Mouse (Mus musculus) neural tube, embryonic 14.5 days (tissue): ENCODE results near the gene 9930111J21Rik2. TPM values are rescaled to one million over a fixed set of nuclear protein-coding genes. Genes with fewer than 3 reads are reported as not detected.
"Not testable (repeated sequence)": the region's sequence is repeated elsewhere in the genome, so short reads cannot be mapped to it uniquely, and the experiment has no call there.

ENCODE experiments used
- ATAC-seq: fragments of 200-750 bp; cut with Nextera tagmentation; 2 replicates; pipeline ENCODE4 v1.8.0; 2017; ENCODE audit warnings: low read depth, mild to moderate bottlenecking, moderate TSS enrichment, moderate library complexity
- H3K27ac ChIP-seq: fragments of 300-500 bp; sonication (generic); 2 replicates; pipeline ENCODE4 v1.5.1; 2014; ENCODE audit warnings: low read depth, mild to moderate bottlenecking, control low read depth, low read length, moderate library complexity, mixed read lengths
- H3K27me3 ChIP-seq: fragments of 300-500 bp; sonication (generic); 2 replicates; pipeline ENCODE4 v1.6.1; 2014; ENCODE audit warnings: low read length; ENCODE audit not compliant: control insufficient read depth, insufficient read depth
- H3K36me3 ChIP-seq: fragments of 300-500 bp; sonication (generic); 2 replicates; pipeline ENCODE4 v1.6.1; 2014; ENCODE audit warnings: low read length, mixed read lengths; ENCODE audit not compliant: control insufficient read depth, insufficient read depth
- H3K4me1 ChIP-seq: fragments of 300-500 bp; sonication (generic); 2 replicates; pipeline ENCODE4 v1.6.1; 2014; ENCODE audit warnings: low read length; ENCODE audit not compliant: control insufficient read depth, insufficient read depth
- H3K4me2 ChIP-seq: fragments of 300-500 bp; sonication (generic); 2 replicates; pipeline ENCODE4 v1.6.1; 2014; ENCODE audit warnings: mild to moderate bottlenecking, low read depth, low read length, control low read depth
- H3K4me3 ChIP-seq: fragments of 300-500 bp; sonication (generic); 2 replicates; pipeline ENCODE4 v1.5.1; 2014; ENCODE audit warnings: low read depth, low read length, control low read depth, mixed read lengths
- H3K9ac ChIP-seq: fragments of 300-500 bp; sonication (generic); replicated peaks from 2 replicates; pipeline ENCODE4 v1.6.1; 2014; ENCODE audit warnings: low read depth, mild to moderate bottlenecking, control low read depth, low read length, mixed read lengths
- H3K9me3 ChIP-seq: fragments of 300-500 bp; sonication (generic); 2 replicates; pipeline ENCODE4 v1.6.1; 2016; ENCODE audit warnings: low read length; ENCODE audit not compliant: control insufficient read depth
- WGBS: fragments of 180-500 bp; shearing (Covaris S2); extraction: QIAGEN DNeasy Blood & Tissue Kit; methylation state at CpG from one replicate; pipeline ENCODE4 v1.1.7; 2014; 5-methylcytosine and 5-hydroxymethylcytosine counted together
- polyA plus RNA-seq: library from polyadenylated mRNA; unstranded; fragments of >200 nt; fragmentation: Nextera tagmentation; extraction: Ambion mirVana; gene quantifications from 2 replicates; pipeline ENCODE4 v1.2.1, GENCODE M21; 2014

9930111J21Rik2 gene
- polyA plus RNA-seq, 1 experiment from 2014 or later: 0.27 TPM

DNA sequence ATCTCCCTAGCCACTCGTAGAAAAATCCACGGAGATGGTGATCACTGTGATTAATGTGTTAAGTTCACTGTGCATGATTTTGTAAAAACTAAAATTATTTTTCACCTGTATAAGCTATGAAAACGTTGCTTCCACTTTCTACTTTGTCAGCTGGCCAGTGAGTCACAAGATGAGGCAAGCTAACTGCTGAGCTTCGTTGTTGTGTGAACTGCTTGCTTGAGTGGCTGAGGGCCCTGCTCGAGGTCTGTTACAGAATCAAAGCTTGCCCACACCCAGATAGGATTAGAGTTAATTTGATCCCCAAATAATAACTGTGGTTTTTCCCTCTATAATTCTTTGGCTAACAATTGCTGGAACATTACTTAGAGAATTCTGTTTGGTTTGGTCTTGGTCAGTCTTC is 852 bp upstream of the 9930111J21Rik2 start:
- H3K27me3 ChIP-seq: not testable (repeated sequence)

GRCm38 (mm10) chr11:49050064-49050463 is 978 bp downstream of the 9930111J21Rik2 start:
- not testable (repeated sequence) for H3K36me3 ChIP-seq, H3K9me3 ChIP-seq, H3K4me3 ChIP-seq, H3K27ac ChIP-seq, H3K27me3 ChIP-seq, H3K4me2 ChIP-seq, H3K9ac ChIP-seq, H3K4me1 ChIP-seq, ATAC-seq

More for the DNA sequence above, 852 bp upstream of the 9930111J21Rik2 start:
- not testable (repeated sequence) for H3K4me1 ChIP-seq, H3K36me3 ChIP-seq, H3K4me2 ChIP-seq, H3K4me3 ChIP-seq, H3K9ac ChIP-seq, ATAC-seq, H3K27ac ChIP-seq, H3K9me3 ChIP-seq
- no CpG with 5 or more reads among the region's 5 CpGs for WGBS

- not testable (repeated sequence) for H3K4me2 ChIP-seq, H3K9ac ChIP-seq, H3K9me3 ChIP-seq, H3K4me1 ChIP-seq, ATAC-seq, H3K4me3 ChIP-seq, H3K27me3 ChIP-seq, H3K36me3 ChIP-seq, H3K27ac ChIP-seq
Measured at GRCm38 (mm10) chr11:49012074-49012473, 39.0 kb downstream of the 9930111J21Rik2 start.

DNA sequence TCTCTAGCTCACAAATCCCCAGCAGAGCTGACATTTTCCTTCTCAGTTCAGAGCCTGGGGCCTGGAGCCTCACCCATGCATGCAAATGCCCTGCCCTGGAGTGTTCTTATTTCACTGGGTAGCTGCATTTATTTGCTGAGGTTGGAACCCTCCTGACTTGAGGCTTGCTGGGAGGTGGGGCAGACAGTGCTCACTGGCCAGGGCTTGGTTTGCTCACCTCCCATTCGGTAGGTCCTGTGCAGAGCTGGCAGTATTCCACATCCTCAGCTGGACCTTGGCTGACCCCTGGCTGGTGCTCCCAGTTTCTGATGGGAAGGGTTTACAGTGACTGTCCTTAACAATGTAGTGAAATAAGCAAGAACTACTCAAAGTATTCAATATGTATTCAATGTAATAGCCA is 44.3 kb downstream of the 9930111J21Rik2 start:
- H3K36me3 ChIP-seq, H3K27me3 ChIP-seq, H3K27ac ChIP-seq, H3K9ac ChIP-seq, H3K9me3 ChIP-seq, H3K4me1 ChIP-seq, ATAC-seq, H3K4me2 ChIP-seq, H3K4me3 ChIP-seq: not testable (repeated sequence)
- 64% methylated on average over 1 of the region's 1 CpGs for WGBS

DNA sequence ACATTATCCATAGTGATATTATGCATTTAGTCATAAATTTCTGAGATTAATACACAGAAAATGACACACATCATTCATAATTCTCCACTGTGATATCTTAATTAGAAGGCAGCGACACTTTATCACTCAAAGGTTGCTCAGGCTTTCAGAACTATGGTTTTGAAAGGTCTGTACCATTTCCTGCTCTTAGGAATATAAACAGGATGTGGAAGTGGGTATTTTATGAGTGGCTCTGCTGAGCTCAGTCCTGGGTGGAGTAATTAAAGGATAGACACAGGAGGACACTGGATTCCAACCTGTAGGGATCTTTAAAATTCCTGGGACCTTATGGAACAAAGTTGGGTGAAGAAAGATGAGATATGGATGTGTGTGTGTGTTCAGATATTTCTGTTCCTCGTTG is 44.7 kb downstream of the 9930111J21Rik2 start:
- ATAC-seq, H3K4me2 ChIP-seq, H3K27ac ChIP-seq, H3K4me3 ChIP-seq, H3K4me1 ChIP-seq, H3K27me3 ChIP-seq, H3K9ac ChIP-seq, H3K9me3 ChIP-seq, H3K36me3 ChIP-seq: not testable (repeated sequence)
- 81% methylated on average over 2 of the region's 2 CpGs for WGBS

- WGBS: 75% methylated on average over 1 of the region's 1 CpGs
- not testable (repeated sequence) for H3K4me3 ChIP-seq
Measured at GRCm38 (mm10) chr11:49000411-49000810, 50.6 kb downstream of the 9930111J21Rik2 start.

DNA sequence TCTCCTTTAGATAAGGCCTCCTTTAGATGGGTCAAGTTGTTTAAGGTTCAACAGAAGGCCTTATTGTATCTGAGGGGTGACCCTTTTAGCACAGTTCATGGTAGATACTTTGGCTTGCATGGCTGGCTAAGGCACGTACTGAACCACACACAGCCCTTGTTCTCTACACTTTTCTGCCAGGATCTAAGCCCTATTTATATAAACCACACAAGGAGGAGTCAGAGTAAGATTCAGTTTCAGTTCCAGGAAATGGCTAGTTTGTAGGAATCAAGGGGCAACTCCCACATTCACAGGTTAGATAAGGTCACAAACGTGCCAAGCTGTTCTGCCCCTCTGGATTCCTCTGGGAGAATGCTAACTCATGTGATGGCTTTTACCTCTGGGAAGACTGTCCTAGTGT is 57.0 kb downstream of the 9930111J21Rik2 start, which contains the start of gene Tgtp1:
Gene Tgtp1, minus strand, starts transcription at position 155 of the 400 bp plus-strand sequence.
- not testable (repeated sequence) for H3K9ac ChIP-seq, ATAC-seq, H3K27ac ChIP-seq, H3K4me1 ChIP-seq, H3K4me2 ChIP-seq, H3K9me3 ChIP-seq, H3K36me3 ChIP-seq, H3K4me3 ChIP-seq, H3K27me3 ChIP-seq
- WGBS: 73% methylated on average over 2 of the region's 2 CpGs

More at GRCm38 (mm10) chr11:49000411-49000810, 50.6 kb downstream of the 9930111J21Rik2 start:
- not testable (repeated sequence) for H3K27me3 ChIP-seq, ATAC-seq, H3K36me3 ChIP-seq, H3K9ac ChIP-seq, H3K4me2 ChIP-seq, H3K4me1 ChIP-seq, H3K27ac ChIP-seq, H3K9me3 ChIP-seq

DNA sequence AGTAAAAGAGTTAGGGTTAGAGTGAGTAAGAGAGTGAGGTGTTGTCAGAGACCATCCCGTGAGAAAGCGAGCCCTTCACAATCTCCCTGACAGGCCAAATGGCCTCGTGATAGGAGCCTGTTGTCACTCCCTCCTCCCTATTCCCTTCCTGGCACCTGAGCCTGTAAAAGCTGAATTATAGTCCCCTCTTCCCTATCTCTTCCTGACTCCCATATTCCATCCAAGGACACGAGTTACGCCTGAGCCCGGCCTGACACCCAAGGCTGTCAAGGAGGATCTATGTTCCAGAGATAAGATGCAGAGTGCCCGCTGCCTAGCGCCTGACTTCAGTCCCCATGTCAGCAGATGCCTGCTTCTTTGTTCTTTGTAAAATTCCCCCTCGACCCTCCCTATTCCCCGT is 57.7 kb downstream of the 9930111J21Rik2 start:
- not testable (repeated sequence) for H3K4me3 ChIP-seq, H3K9me3 ChIP-seq, ATAC-seq, H3K27me3 ChIP-seq, H3K4me1 ChIP-seq, H3K27ac ChIP-seq, H3K4me2 ChIP-seq, H3K36me3 ChIP-seq, H3K9ac ChIP-seq
- WGBS: 43% methylated on average over 10 of the region's 10 CpGs

DNA sequence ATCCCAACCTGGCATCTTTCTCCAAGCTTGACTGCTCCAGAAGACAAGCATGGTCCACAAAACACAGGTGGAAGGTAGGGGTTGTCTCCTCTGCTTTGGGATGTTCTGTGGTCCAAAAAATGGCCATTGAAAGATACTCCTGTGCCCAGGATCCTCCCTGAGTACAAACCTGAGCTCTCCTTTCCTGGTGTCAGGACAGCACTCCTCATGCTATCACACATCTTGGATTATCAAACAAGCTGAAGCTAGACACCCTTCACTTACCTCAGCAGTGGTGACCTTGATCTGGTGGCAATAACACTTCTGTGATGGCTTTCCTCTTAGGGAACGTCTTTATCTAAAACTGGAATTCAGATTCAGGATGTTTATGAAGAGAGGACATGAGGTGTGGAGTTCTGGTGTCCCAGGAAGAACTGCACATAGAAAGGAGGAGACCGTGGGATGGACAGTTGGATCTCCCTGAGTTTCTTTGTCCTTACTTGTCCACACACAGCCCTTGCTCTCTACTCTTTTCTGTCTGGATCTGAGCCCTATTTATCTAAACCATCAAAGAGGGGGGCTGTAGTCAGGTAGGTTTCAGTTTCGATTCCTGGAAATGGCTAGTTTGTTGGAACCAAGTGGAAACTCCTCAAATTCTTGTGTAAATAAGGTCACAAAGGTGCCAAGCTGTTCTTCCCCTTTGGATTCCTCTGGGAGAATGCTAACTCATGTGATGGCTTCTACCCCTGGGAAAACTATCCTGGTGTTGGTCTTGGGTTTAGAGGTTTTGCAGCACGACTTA is 59.1 kb downstream of the 9930111J21Rik2 start, which contains the start of gene Gm12185:
Gene Gm12185, minus strand, starts transcription at position 487 of the 781 bp plus-strand sequence.
- not testable (repeated sequence) for H3K9ac ChIP-seq, H3K36me3 ChIP-seq, ATAC-seq, H3K4me1 ChIP-seq, H3K27ac ChIP-seq, H3K4me3 ChIP-seq, H3K9me3 ChIP-seq, H3K27me3 ChIP-seq, H3K4me2 ChIP-seq
- 78% methylated on average over 4 of the region's 4 CpGs for WGBS
